Mouse (Mus musculus): ENCODE results near the gene Lrrc2. TPM values are rescaled to one million over a fixed set of nuclear protein-coding genes. Genes with fewer than 3 reads are reported as not detected.

Lrrc2 gene
- total RNA-seq, 2 experiments from 2014 or later, result 52.4 to 64.1 TPM

GRCm38 (mm10) chr9:110987331-110987730 is 36.0 kb downstream of the Lrrc2 start:
- no peak for DNase-seq

GRCm38 (mm10) chr9:110988078-110988477 is 36.7 kb downstream of the Lrrc2 start:
- no peak for DNase-seq

- no peak for DNase-seq
Observed at GRCm38 (mm10) chr9:110989141-110989540, 37.8 kb downstream of the Lrrc2 start.

- DNase-seq, result no peak
Observed at GRCm38 (mm10) chr9:110989543-110989942, 38.2 kb downstream of the Lrrc2 start.

- peak; percentile 42 for DNase-seq
Observed at GRCm38 (mm10) chr9:110990204-110990603, 38.9 kb downstream of the Lrrc2 start, which contains the start of gene Rtp3. Rtp3 (minus strand) TSS chr9:110990583.

GRCm38 (mm10) chr9:110993281-110993709 is 42.0 kb downstream of the Lrrc2 start:
- DNase-seq, result no peak

- peak; percentile 76 for DNase-seq
Observed at GRCm38 (mm10) chr9:110994716-110995172, 43.4 kb downstream of the Lrrc2 start.

GRCm38 (mm10) chr9:110997245-110997644 is 45.9 kb downstream of the Lrrc2 start:
- DNase-seq, result peak; percentile 63

GRCm38 (mm10) chr9:110999056-110999455 is 47.7 kb downstream of the Lrrc2 start:
- no peak for DNase-seq

GRCm38 (mm10) chr9:110999856-111000255 is 48.5 kb downstream of the Lrrc2 start:
- peak; percentile 25 for DNase-seq

GRCm38 (mm10) chr9:111001621-111002020 is 50.3 kb downstream of the Lrrc2 start:
- no peak for DNase-seq

GRCm38 (mm10) chr9:111003279-111003678 is 51.9 kb downstream of the Lrrc2 start:
- no peak for DNase-seq

GRCm38 (mm10) chr9:111006544-111006943 is 55.2 kb downstream of the Lrrc2 start:
- no peak for DNase-seq

- no peak for DNase-seq
Observed at GRCm38 (mm10) chr9:111009763-111010162, 58.4 kb downstream of the Lrrc2 start.

- DNase-seq, result no peak
Observed at GRCm38 (mm10) chr9:111011550-111011949, 60.2 kb downstream of the Lrrc2 start.

GRCm38 (mm10) chr9:111012041-111012440 is 60.7 kb downstream of the Lrrc2 start:
- no peak for DNase-seq

GRCm38 (mm10) chr9:111015658-111016057 is 64.3 kb downstream of the Lrrc2 start:
- no peak for DNase-seq

GRCm38 (mm10) chr9:111019022-111019421 is 67.7 kb downstream of the Lrrc2 start, which contains the start of gene Ltf:
Ltf (plus strand) TSS chr9:111019271.
- no peak for DNase-seq

GRCm38 (mm10) chr9:111026791-111027190 is 75.4 kb downstream of the Lrrc2 start:
- no peak for DNase-seq

Small RNAs within 50 kb of the gene (microRNA-seq; reads per million reads assigned to microRNA genes)
- 0 reads per million in 2 experiments for gene Gm24269 (ENCODE audit: borderline replicate concordance in 2 of 2)

Other genes starting within 250 kb of the Lrrc2 start
- 100 to 1,000 TPM; 119 to 840 TPM for gene Myl3, start 209.7 kb upstream of the Lrrc2 start, total RNA-seq (2021)
- 1 to 10 TPM; 1.3 to 2.4 TPM for gene Pth1r, start 204.4 kb upstream of the Lrrc2 start, total RNA-seq (2021)
- not detected for gene Prss42, start 153.4 kb upstream of the Lrrc2 start, total RNA-seq (2021)
- not detected for gene Prss44, start 137.6 kb upstream of the Lrrc2 start, total RNA-seq (2021)
- not detected for gene Prss43, start 124.9 kb upstream of the Lrrc2 start, total RNA-seq (2021)
- not detected for gene Prss45, start 117.0 kb upstream of the Lrrc2 start, total RNA-seq (2021)
- gene Prss46, start 107.0 kb upstream of the Lrrc2 start, total RNA-seq (2021), result not detected
- gene Prss50, start 93.6 kb upstream of the Lrrc2 start, total RNA-seq (2021), result not detected
- 1 to 10 TPM; 3.9 to 8.2 TPM for gene Als2cl, start 71.7 kb upstream of the Lrrc2 start, total RNA-seq (2021)
- under 1 TPM; 0.43 to 0.62 TPM for gene Tmie, start 71.4 kb upstream of the Lrrc2 start, total RNA-seq (2021)
- gene Fam240a, start 34.7 kb upstream of the Lrrc2 start, total RNA-seq (2021), result 1 to 10 TPM; 2.0 to 2.7 TPM
- gene Tdgf1, start 5.4 kb upstream of the Lrrc2 start, total RNA-seq (2021), result not detected
- 1 to 10 TPM in 1 of 2 experiments, under 1 TPM in 1; 0.70 to 1.3 TPM for gene Rtp3, start 39.0 kb downstream of the Lrrc2 start, total RNA-seq (2021)
- not detected for gene Ltf, start 67.7 kb downstream of the Lrrc2 start, total RNA-seq (2021)
- gene Ccrl2, start 106.0 kb downstream of the Lrrc2 start, total RNA-seq (2021), result 1 to 10 TPM; 4.3 to 4.4 TPM
- gene Lrrfip2, start 166.0 kb downstream of the Lrrc2 start, total RNA-seq (2021), result 10 to 100 TPM; 63.6 to 71.3 TPM